Comparison of ENCODE assay signal across 11 mouse cellular contexts in genomic region chr3:55336895-55337294, GRCm38 (mm10).
A peak's percentile ranks its signal among the peaks of the same experiment; 100 is the strongest.
DNase-seq lines count a peak whose midpoint lies in the region; ATAC-seq lines count a peak whose summit lies in the region.
"Had no signal": no experiment of that assay in that cellular context is flagged by ENCODE, and none has a peak within 500 bp of the region (broad histone marks: within the 10 kb centered on the region; RNA-seq: fewer than 3 reads in every experiment).

No protein-coding gene starts in this region.

- 86% methylated on average over 11 of the region's 11 CpGs for WGBS in heart, embryonic 10.5 days
- WGBS in kidney, embryonic 14.5 days, result 17% methylated on average over 11 of the region's 11 CpGs

- H3K9me3 ChIP-seq in heart, embryonic 10.5 days, result no peaks in the 10 kb centered on the region
- H3K9me3 ChIP-seq in kidney, embryonic 14.5 days (ENCODE audit: control insufficient read depth, low read length), result no peaks in the 10 kb centered on the region
- H3K9me3 ChIP-seq: embryonic facial prominence, embryonic 15.5 days; midbrain, embryonic 13.5 days; stomach, embryonic 15.5 days had no signal

- peak; percentile 85; the same call in 1 of the 2 replicates for ATAC-seq in kidney, embryonic 14.5 days (ENCODE audit: low FRiP score, low TSS enrichment)
- no peak for ATAC-seq in megakaryocyte-erythroid progenitor cell, adult 5-6 weeks (replicated peaks; ENCODE audit: low FRiP score, low TSS enrichment, poor library complexity, severe bottlenecking)
- ATAC-seq: midbrain, embryonic 13.5 days had no signal

- no peak overlapping the region for H3K9ac ChIP-seq in kidney, embryonic 14.5 days (ENCODE audit: low read depth, low read length)
- H3K9ac ChIP-seq: embryonic facial prominence, embryonic 15.5 days; midbrain, embryonic 13.5 days; stomach, embryonic 15.5 days had no signal

- no peaks in the 10 kb centered on the region for H3K4me1 ChIP-seq in heart, embryonic 10.5 days
- H3K4me1 ChIP-seq in kidney, embryonic 14.5 days (ENCODE audit: control insufficient read depth, insufficient read depth, low read length), result no peaks in the 10 kb centered on the region
- H3K4me1 ChIP-seq: embryonic facial prominence, embryonic 15.5 days; stomach, embryonic 15.5 days had no signal

- DNase-seq in heart, adult 11 months, result peak; percentile 96
- DNase-seq in heart, embryonic 10.5 days (ENCODE audit: low spot score), result no peak
- peak; percentile 55 for DNase-seq in gastrocnemius, postnatal 14 days
- DNase-seq in lung, postnatal 25 days (ENCODE audit: low spot score), result peak; percentile 46
- DNase-seq in spleen, adult 12 weeks (ENCODE audit: low spot score), result no peak
- DNase-seq in cerebellum, adult 9-10 months, result no peak

- H3K4me2 ChIP-seq in kidney, embryonic 14.5 days (replicated peaks; ENCODE audit: low read depth, low read length), result no peak overlapping the region
- H3K4me2 ChIP-seq: embryonic facial prominence, embryonic 15.5 days; midbrain, embryonic 13.5 days; stomach, embryonic 15.5 days had no signal

- no peak overlapping the region for H3K27ac ChIP-seq in heart, embryonic 10.5 days
- peak overlapping the region; percentile 26; the same call in 1 of the 2 replicates for H3K27ac ChIP-seq in kidney, embryonic 14.5 days (ENCODE audit: low read depth, low read length)
- H3K27ac ChIP-seq: embryonic facial prominence, embryonic 15.5 days; midbrain, embryonic 13.5 days; stomach, embryonic 15.5 days had no signal

- H3K27me3 ChIP-seq in heart, embryonic 10.5 days (ENCODE audit: insufficient read depth, poor library complexity, severe bottlenecking), result no peaks in the 10 kb centered on the region
- H3K27me3 ChIP-seq in kidney, embryonic 14.5 days (ENCODE audit: control insufficient read depth, insufficient read depth, low read length), result no peaks in the 10 kb centered on the region
- H3K27me3 ChIP-seq: embryonic facial prominence, embryonic 15.5 days; midbrain, embryonic 13.5 days; stomach, embryonic 15.5 days had no signal

- intact Hi-C loops in gastrocnemius, postnatal 14 days (cut with DNase I; ENCODE audit: low total_unique reads), result no loop called here

- H3K4me3 ChIP-seq in heart, embryonic 10.5 days, result no peak overlapping the region
- no peak overlapping the region for H3K4me3 ChIP-seq in kidney, embryonic 14.5 days (ENCODE audit: low read length)
- H3K4me3 ChIP-seq: embryonic facial prominence, embryonic 15.5 days; midbrain, embryonic 13.5 days; stomach, embryonic 15.5 days had no signal

- no peaks in the 10 kb centered on the region for H3K36me3 ChIP-seq in heart, embryonic 10.5 days
- H3K36me3 ChIP-seq in kidney, embryonic 14.5 days (ENCODE audit: control insufficient read depth, insufficient read depth, low read length), result no peaks in the 10 kb centered on the region
- H3K36me3 ChIP-seq: embryonic facial prominence, embryonic 15.5 days; stomach, embryonic 15.5 days had no signal

Comparison
In these comparisons a context has a peak if more than half of its experiments do, and no peak if none do; other contexts are left out.
1. DNase-seq: peak in heart, adult 11 months (single experiment), gastrocnemius, postnatal 14 days (single experiment) and lung, postnatal 25 days (single experiment); none in heart, embryonic 10.5 days (single experiment), spleen, adult 12 weeks (single experiment) and cerebellum, adult 9-10 months (single experiment).